Comparison of ENCODE assay signal across 10 mouse cellular contexts in the genomic region with DNA sequence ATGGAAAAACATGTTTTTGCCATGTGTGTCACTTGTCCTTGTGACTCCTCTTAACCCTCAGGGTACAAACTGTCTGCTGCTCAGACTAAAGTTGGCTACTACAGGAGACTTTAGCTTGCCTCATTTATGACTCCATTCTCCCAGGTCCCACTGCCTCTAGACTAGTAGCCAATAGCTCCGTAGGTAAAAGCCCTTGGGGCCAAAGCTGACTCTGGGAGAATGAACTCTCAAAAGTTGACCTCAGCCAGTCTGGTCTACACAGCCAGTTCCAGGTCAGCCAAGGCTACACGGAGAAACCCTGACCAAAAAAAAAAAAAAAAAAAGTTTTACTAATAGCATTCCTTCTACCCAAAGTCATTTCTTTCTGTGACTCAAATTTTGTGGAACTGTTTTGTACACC. TPM values are rescaled to one million over a fixed set of nuclear protein-coding genes. Genes with fewer than 3 reads are reported as not detected.
DNase-seq lines count a peak whose midpoint lies in the region; ATAC-seq lines count a peak whose summit lies in the region.
"Had no signal": no experiment of that assay in that cellular context is flagged by ENCODE, and none has a peak within 500 bp of the region (broad histone marks: within the 10 kb centered on the region; RNA-seq: fewer than 3 reads in every experiment).

No protein-coding gene starts in this region.

- no peak overlapping the region for H3K27ac ChIP-seq in kidney, embryonic 14.5 days (ENCODE audit: low read depth, low read length)
- H3K27ac ChIP-seq in embryonic facial prominence, embryonic 12.5 days, result no peak overlapping the region
- H3K27ac ChIP-seq in liver, embryonic 13.5 days, result no peak overlapping the region; the same call in 1 of the 2 replicates
- H3K27ac ChIP-seq: embryonic facial prominence, embryonic 15.5 days had no signal

- peak; percentile 27 for DNase-seq in cerebellum, adult 9-10 months
- no peak for DNase-seq in cerebellum, postnatal 36 days
- no peak for DNase-seq in kidney, adult 9 months
- DNase-seq in liver, embryonic 13.5 days, result no peak
- no peak for DNase-seq in urinary bladder, postnatal 14 days (ENCODE audit: low spot score)
- no peak for DNase-seq in thymus, adult 18-20 months
- DNase-seq: adrenal gland, adult 8-10 months had no signal

- no peaks in the 10 kb centered on the region for H3K27me3 ChIP-seq in kidney, embryonic 14.5 days (ENCODE audit: control insufficient read depth, insufficient read depth, low read length)
- H3K27me3 ChIP-seq in embryonic facial prominence, embryonic 12.5 days, result no peaks in the 10 kb centered on the region
- no peaks in the 10 kb centered on the region for H3K27me3 ChIP-seq in liver, embryonic 13.5 days
- H3K27me3 ChIP-seq: embryonic facial prominence, embryonic 15.5 days had no signal

- H3K9me3 ChIP-seq in kidney, embryonic 14.5 days (ENCODE audit: control insufficient read depth, low read length), result no peaks in the 10 kb centered on the region
- H3K9me3 ChIP-seq in embryonic facial prominence, embryonic 12.5 days, result no peaks in the 10 kb centered on the region
- no peaks in the 10 kb centered on the region for H3K9me3 ChIP-seq in liver, embryonic 13.5 days (replicated peaks)
- H3K9me3 ChIP-seq: embryonic facial prominence, embryonic 15.5 days had no signal

- ATAC-seq in kidney, embryonic 14.5 days (ENCODE audit: low FRiP score, low TSS enrichment), result no peak
- no peak for ATAC-seq in embryonic facial prominence, embryonic 12.5 days (ENCODE audit: insufficient number of reproducible peaks, insufficient read depth, low FRiP score, low TSS enrichment)
- no peak for ATAC-seq in liver, embryonic 13.5 days (ENCODE audit: low read depth)

- peak overlapping the region; percentile 65; the same call in 1 of the 2 replicates for H3K4me3 ChIP-seq in kidney, embryonic 14.5 days (ENCODE audit: low read length)
- no peak overlapping the region for H3K4me3 ChIP-seq in embryonic facial prominence, embryonic 12.5 days
- peak overlapping the region; percentile 81 for H3K4me3 ChIP-seq in liver, embryonic 13.5 days (replicated peaks)

- H3K9ac ChIP-seq in kidney, embryonic 14.5 days (ENCODE audit: low read depth, low read length), result peak overlapping the region; percentile 44; the same call in 1 of the 2 replicates
- H3K9ac ChIP-seq in embryonic facial prominence, embryonic 12.5 days, result no peak overlapping the region
- H3K9ac ChIP-seq in liver, embryonic 13.5 days, result peak overlapping the region; percentile 87

- H3K36me3 ChIP-seq in kidney, embryonic 14.5 days (ENCODE audit: control insufficient read depth, insufficient read depth, low read length), result no peaks in the 10 kb centered on the region
- no peaks in the 10 kb centered on the region for H3K36me3 ChIP-seq in embryonic facial prominence, embryonic 12.5 days
- 0 out of 2 replicates have a peak, but pooled peaks cover 4% of the 10 kb centered on the region for H3K36me3 ChIP-seq in liver, embryonic 13.5 days
- H3K36me3 ChIP-seq: embryonic facial prominence, embryonic 15.5 days had no signal

- 53% methylated on average over 2 of the region's 2 CpGs for WGBS in kidney, embryonic 14.5 days
- 46% methylated on average over 2 of the region's 2 CpGs for WGBS in embryonic facial prominence, embryonic 12.5 days
- WGBS in liver, embryonic 13.5 days (ENCODE audit: insufficient replicate concordance), result 51% methylated on average over 2 of the region's 2 CpGs

- H3K4me2 ChIP-seq in kidney, embryonic 14.5 days (replicated peaks; ENCODE audit: low read depth, low read length), result peak overlapping the region; percentile 50
- H3K4me2 ChIP-seq in embryonic facial prominence, embryonic 12.5 days (replicated peaks), result peak overlapping the region; percentile 85
- peak overlapping the region; percentile 87 for H3K4me2 ChIP-seq in liver, embryonic 13.5 days

- H3K4me1 ChIP-seq in kidney, embryonic 14.5 days (ENCODE audit: control insufficient read depth, insufficient read depth, low read length), result no peaks in the 10 kb centered on the region; the same call in 1 of the 2 replicates
- peaks cover 6% of the 10 kb centered on the region; the same call in 1 of the 2 replicates for H3K4me1 ChIP-seq in embryonic facial prominence, embryonic 12.5 days
- H3K4me1 ChIP-seq in liver, embryonic 13.5 days (replicated peaks), result peaks cover 36% of the 10 kb centered on the region

RNA-seq across cellular contexts. Expression of gene Thap8, which starts 1.0 kb away (rescaled TPM):
- 0.22 and 0.43 TPM in 2 replicates for polyA plus RNA-seq in kidney, embryonic 14.5 days (2014; fragmentation: Nextera tagmentation; extraction: Ambion mirVana)
- 0.33 and 0.40 TPM in 2 replicates for polyA plus RNA-seq in embryonic facial prominence, embryonic 12.5 days (2016; fragmentation: Nextera tagmentation; extraction: Ambion mirVana)
- 0.13 TPM in 1 of 2 replicates, not detected in the other for polyA plus RNA-seq in liver, embryonic 13.5 days (2015; fragmentation: Nextera tagmentation; extraction: Ambion mirVana)

RNA-seq across cellular contexts. Expression of gene Wdr62, which starts 1.3 kb away (rescaled TPM):
- 7.8 and 11.1 TPM in 2 replicates for polyA plus RNA-seq in kidney, embryonic 14.5 days (2014; fragmentation: Nextera tagmentation; extraction: Ambion mirVana)
- 8.9 and 9.9 TPM in 2 replicates for polyA plus RNA-seq in embryonic facial prominence, embryonic 12.5 days (2016; fragmentation: Nextera tagmentation; extraction: Ambion mirVana)
- 7.0 and 8.1 TPM in 2 replicates for polyA plus RNA-seq in liver, embryonic 13.5 days (2015; fragmentation: Nextera tagmentation; extraction: Ambion mirVana)

RNA-seq across cellular contexts. Expression of gene Clip3, which starts 12.6 kb away (rescaled TPM):
- 30.7 and 51.1 TPM in 2 replicates for polyA plus RNA-seq in kidney, embryonic 14.5 days (2014; fragmentation: Nextera tagmentation; extraction: Ambion mirVana)
- polyA plus RNA-seq in embryonic facial prominence, embryonic 12.5 days (2016; fragmentation: Nextera tagmentation; extraction: Ambion mirVana), result 54.0 and 55.1 TPM in 2 replicates
- 1.4 and 1.7 TPM in 2 replicates for polyA plus RNA-seq in liver, embryonic 13.5 days (2015; fragmentation: Nextera tagmentation; extraction: Ambion mirVana)

RNA-seq across cellular contexts. Expression of gene Alkbh6, which starts 29.6 kb away (rescaled TPM):
- polyA plus RNA-seq in kidney, embryonic 14.5 days (2014; fragmentation: Nextera tagmentation; extraction: Ambion mirVana), result 85.5 and 112 TPM in 2 replicates
- 88.6 and 92.2 TPM in 2 replicates for polyA plus RNA-seq in embryonic facial prominence, embryonic 12.5 days (2016; fragmentation: Nextera tagmentation; extraction: Ambion mirVana)
- polyA plus RNA-seq in liver, embryonic 13.5 days (2015; fragmentation: Nextera tagmentation; extraction: Ambion mirVana), result 17.2 and 18.9 TPM in 2 replicates

RNA-seq across cellular contexts. Expression of gene Syne4, which starts 35.7 kb away (rescaled TPM):
- polyA plus RNA-seq in kidney, embryonic 14.5 days (2014; fragmentation: Nextera tagmentation; extraction: Ambion mirVana), result 43.5 and 72.9 TPM in 2 replicates
- 94.9 and 101 TPM in 2 replicates for polyA plus RNA-seq in embryonic facial prominence, embryonic 12.5 days (2016; fragmentation: Nextera tagmentation; extraction: Ambion mirVana)
- 6.1 and 8.8 TPM in 2 replicates for polyA plus RNA-seq in liver, embryonic 13.5 days (2015; fragmentation: Nextera tagmentation; extraction: Ambion mirVana)

Comparison
In these comparisons a context has a peak if more than half of its experiments do, and no peak if none do; other contexts are left out.
1. RNA of gene Clip3, which starts 12.6 kb away (polyA plus RNA-seq): 54.0 to 55.1 TPM in embryonic facial prominence, embryonic 12.5 days and 30.7 to 51.1 TPM in kidney, embryonic 14.5 days; 1.4 to 1.7 TPM in liver, embryonic 13.5 days; every median in the first group is over 10 times any median in the second.
2. Peak in every context shown above with its lines, with median percentiles within 50 percentile points of each other: H3K4me2 ChIP-seq.